9 mouse cellular contexts compared by ENCODE assay signal in genomic region chr11:97743423-97743822, GRCm38 (mm10). TPM values are rescaled to one million over a fixed set of nuclear protein-coding genes. Genes with fewer than 3 reads are reported as not detected.
DNase-seq lines count a peak whose midpoint lies in the region; ATAC-seq lines count a peak whose summit lies in the region.
"Had no signal": no experiment of that assay in that cellular context is flagged by ENCODE, and none has a peak within 500 bp of the region (broad histone marks: within the 10 kb centered on the region; RNA-seq: fewer than 3 reads in every experiment).

No protein-coding gene starts in this region.

- peak overlapping the region; percentile 84; the same call in 1 of the 2 replicates for H3K27ac ChIP-seq in lung, embryonic 16.5 days (ENCODE audit: low read length)
- peak overlapping the region; percentile 84; the same call in 1 of the 2 replicates for H3K27ac ChIP-seq in embryonic facial prominence, embryonic 15.5 days (replicated peaks)
- H3K27ac ChIP-seq in limb, embryonic 12.5 days = peak overlapping the region; percentile 94; the same call in 1 of the 2 replicates
- H3K27ac ChIP-seq in stomach, embryonic 14.5 days (ENCODE audit: low read length) = peak overlapping the region; percentile 81; the same call in 1 of the 2 replicates

- 10% methylated on average over 9 of the region's 9 CpGs for WGBS in lung, embryonic 16.5 days
- WGBS in embryonic facial prominence, embryonic 15.5 days = 25% methylated on average over 9 of the region's 9 CpGs
- WGBS in limb, embryonic 12.5 days = 40% methylated on average over 9 of the region's 9 CpGs
- 20% methylated on average over 9 of the region's 9 CpGs for WGBS in stomach, embryonic 14.5 days

- DNase-seq in lung, postnatal 36 days = no peak
- DNase-seq in gastrocnemius, adult 18-20 months (ENCODE audit: low spot score) = no peak
- DNase-seq in adrenal gland, postnatal 36 days = no peak

- H3K4me2 ChIP-seq in lung, embryonic 16.5 days (ENCODE audit: low read depth, low read length) = peak overlapping the region; percentile 80
- peak overlapping the region; percentile 61 for H3K4me2 ChIP-seq in embryonic facial prominence, embryonic 15.5 days (replicated peaks)
- peak overlapping the region; percentile 85 for H3K4me2 ChIP-seq in limb, embryonic 12.5 days
- peak overlapping the region; percentile 89 for H3K4me2 ChIP-seq in stomach, embryonic 14.5 days (replicated peaks; ENCODE audit: low read depth, low read length)

- peak overlapping the region; percentile 78 for H3K9ac ChIP-seq in lung, embryonic 16.5 days (ENCODE audit: low read length)
- peak overlapping the region; percentile 81 for H3K9ac ChIP-seq in embryonic facial prominence, embryonic 15.5 days
- peak overlapping the region; percentile 82 for H3K9ac ChIP-seq in limb, embryonic 12.5 days (replicated peaks)
- H3K9ac ChIP-seq in stomach, embryonic 14.5 days (replicated peaks; ENCODE audit: low read depth, low read length) = peak overlapping the region; percentile 72; the same call in 1 of the 2 replicates

- H3K27me3 ChIP-seq in lung, embryonic 16.5 days (ENCODE audit: control insufficient read depth, insufficient read depth, low read depth, low read length) = no peaks in the 10 kb centered on the region
- no peaks in the 10 kb centered on the region for H3K27me3 ChIP-seq in embryonic facial prominence, embryonic 15.5 days
- no peaks in the 10 kb centered on the region for H3K27me3 ChIP-seq in limb, embryonic 12.5 days
- no peaks in the 10 kb centered on the region for H3K27me3 ChIP-seq in stomach, embryonic 14.5 days (ENCODE audit: control insufficient read depth, insufficient read depth, low read length)

- peak overlapping the region; percentile 86 for H3K4me3 ChIP-seq in lung, embryonic 16.5 days (ENCODE audit: low read length)
- H3K4me3 ChIP-seq in embryonic facial prominence, embryonic 15.5 days (replicated peaks) = peak overlapping the region; percentile 73
- H3K4me3 ChIP-seq in limb, embryonic 12.5 days (replicated peaks) = peak overlapping the region; percentile 83
- H3K4me3 ChIP-seq in stomach, embryonic 14.5 days (ENCODE audit: low read depth, low read length) = peak overlapping the region; percentile 79

- peaks cover 15% of the 10 kb centered on the region for H3K4me1 ChIP-seq in lung, embryonic 16.5 days (replicated peaks; ENCODE audit: control insufficient read depth, insufficient read depth, low read length)
- H3K4me1 ChIP-seq in embryonic facial prominence, embryonic 15.5 days = peaks cover 34% of the 10 kb centered on the region
- peaks cover 18% of the 10 kb centered on the region for H3K4me1 ChIP-seq in limb, embryonic 12.5 days (replicated peaks)
- peaks cover 13% of the 10 kb centered on the region; the same call in 1 of the 2 replicates for H3K4me1 ChIP-seq in stomach, embryonic 14.5 days (ENCODE audit: control insufficient read depth, insufficient read depth, low read length)

- no peaks in the 10 kb centered on the region for H3K9me3 ChIP-seq in lung, embryonic 16.5 days (ENCODE audit: control insufficient read depth, low read length)
- no peaks in the 10 kb centered on the region for H3K9me3 ChIP-seq in embryonic facial prominence, embryonic 15.5 days (replicated peaks)
- 0 out of 2 replicates have a peak, but pooled peaks cover 3% of the 10 kb centered on the region for H3K9me3 ChIP-seq in limb, embryonic 12.5 days
- no peaks in the 10 kb centered on the region for H3K9me3 ChIP-seq in stomach, embryonic 14.5 days (ENCODE audit: control insufficient read depth, low read depth, low read length)

- peaks cover 13% of the 10 kb centered on the region for H3K36me3 ChIP-seq in lung, embryonic 16.5 days (ENCODE audit: control insufficient read depth, insufficient read depth, low read length)
- H3K36me3 ChIP-seq in embryonic facial prominence, embryonic 15.5 days = peaks cover 26% of the 10 kb centered on the region
- peaks cover 28% of the 10 kb centered on the region for H3K36me3 ChIP-seq in limb, embryonic 12.5 days
- peaks cover 13% of the 10 kb centered on the region for H3K36me3 ChIP-seq in stomach, embryonic 14.5 days (ENCODE audit: control insufficient read depth, insufficient read depth, low read length)

- no peak for ATAC-seq in lung, embryonic 16.5 days (ENCODE audit: low read depth)
- ATAC-seq in embryonic facial prominence, embryonic 15.5 days (ENCODE audit: insufficient number of reproducible peaks, low FRiP score, low TSS enrichment, low read depth) = no peak
- ATAC-seq in limb, embryonic 12.5 days (ENCODE audit: insufficient number of reproducible peaks, insufficient read depth, low FRiP score, low TSS enrichment, low read depth) = no peak
- ATAC-seq in stomach, embryonic 14.5 days (ENCODE audit: insufficient number of reproducible peaks, insufficient read depth, low FRiP score, low read depth) = no peak
- ATAC-seq in monocyte, adult 5-6 weeks (replicated peaks; ENCODE audit: insufficient number of reproducible peaks, low FRiP score, low TSS enrichment, poor library complexity, severe bottlenecking) = no peak

RNA-seq across cellular contexts. Expression of gene Pip4k2b, which starts 1.1 kb away (rescaled TPM):
- polyA plus RNA-seq in lung, embryonic 16.5 days (2015; fragmentation: Nextera tagmentation; extraction: Ambion mirVana) = 1.3 and 2.2 TPM in 2 replicates
- 1.7 and 2.0 TPM in 2 replicates for polyA plus RNA-seq in embryonic facial prominence, embryonic 15.5 days (2015; fragmentation: Nextera tagmentation; extraction: Ambion mirVana)
- polyA plus RNA-seq in limb, embryonic 12.5 days (2016; fragmentation: Nextera tagmentation; extraction: Ambion mirVana) = 2.2 and 2.7 TPM in 2 replicates
- polyA plus RNA-seq in stomach, embryonic 14.5 days (2014; fragmentation: Nextera tagmentation; extraction: Ambion mirVana) = 1.9 and 2.5 TPM in 2 replicates
- 10 to 100 TPM; 64.7 TPM for total RNA-seq in gastrocnemius, adult 18-20 months (2021)
- total RNA-seq in adrenal gland, postnatal 36 days (2021) = 10 to 100 TPM; 27.5 to 29.6 TPM
- 22.1 to 35.2 TPM (median 28.7 TPM) in 3 replicates for total RNA-seq in monocyte, adult 5-6 weeks (2017)

RNA-seq across cellular contexts. Expression of gene Cwc25, which starts 22.9 kb away (rescaled TPM):
- polyA plus RNA-seq in lung, embryonic 16.5 days (2015; fragmentation: Nextera tagmentation; extraction: Ambion mirVana) = 16.1 and 18.5 TPM in 2 replicates
- polyA plus RNA-seq in embryonic facial prominence, embryonic 15.5 days (2015; fragmentation: Nextera tagmentation; extraction: Ambion mirVana) = 18.0 and 20.7 TPM in 2 replicates
- 24.6 and 25.6 TPM in 2 replicates for polyA plus RNA-seq in limb, embryonic 12.5 days (2016; fragmentation: Nextera tagmentation; extraction: Ambion mirVana)
- polyA plus RNA-seq in stomach, embryonic 14.5 days (2014; fragmentation: Nextera tagmentation; extraction: Ambion mirVana) = 14.2 and 16.8 TPM in 2 replicates
- total RNA-seq in gastrocnemius, adult 18-20 months (2021) = 1 to 10 TPM; 5.2 to 5.9 TPM
- total RNA-seq in adrenal gland, postnatal 36 days (2021) = 10 to 100 TPM; 20.2 to 26.3 TPM
- 42.0 to 49.3 TPM (median 43.5 TPM) in 3 replicates for total RNA-seq in monocyte, adult 5-6 weeks (2017)

RNA-seq across cellular contexts. Expression of gene 1700001P01Rik, which starts 32.3 kb away (rescaled TPM):
- polyA plus RNA-seq in lung, embryonic 16.5 days (2015; fragmentation: Nextera tagmentation; extraction: Ambion mirVana) = 0.35 TPM in 1 of 2 replicates, not detected in the other
- polyA plus RNA-seq in embryonic facial prominence, embryonic 15.5 days (2015; fragmentation: Nextera tagmentation; extraction: Ambion mirVana) = 0.95 TPM in 1 of 2 replicates, not detected in the other
- 0.37 TPM in 1 of 2 replicates, not detected in the other for polyA plus RNA-seq in limb, embryonic 12.5 days (2016; fragmentation: Nextera tagmentation; extraction: Ambion mirVana)
- polyA plus RNA-seq in stomach, embryonic 14.5 days (2014; fragmentation: Nextera tagmentation; extraction: Ambion mirVana) = 0.43 and 0.59 TPM in 2 replicates
- not detected for total RNA-seq in gastrocnemius, adult 18-20 months (2021)
- total RNA-seq in adrenal gland, postnatal 36 days (2021) = not detected
- total RNA-seq in monocyte, adult 5-6 weeks (2017) = not detected in 3 replicates
- total RNA-seq: common myeloid progenitor, adult 5-6 weeks had no signal

RNA-seq across cellular contexts. Expression of gene Rpl23, which starts 38.8 kb away (rescaled TPM):
- polyA plus RNA-seq in lung, embryonic 16.5 days (2015; fragmentation: Nextera tagmentation; extraction: Ambion mirVana) = 495 and 578 TPM in 2 replicates
- 567 and 575 TPM in 2 replicates for polyA plus RNA-seq in embryonic facial prominence, embryonic 15.5 days (2015; fragmentation: Nextera tagmentation; extraction: Ambion mirVana)
- 513 and 518 TPM in 2 replicates for polyA plus RNA-seq in limb, embryonic 12.5 days (2016; fragmentation: Nextera tagmentation; extraction: Ambion mirVana)
- polyA plus RNA-seq in stomach, embryonic 14.5 days (2014; fragmentation: Nextera tagmentation; extraction: Ambion mirVana) = 774 and 780 TPM in 2 replicates
- 100 to 1,000 TPM; 426 to 450 TPM for total RNA-seq in gastrocnemius, adult 18-20 months (2021)
- 100 to 1,000 TPM; 851 to 921 TPM for total RNA-seq in adrenal gland, postnatal 36 days (2021)
- 1,225 to 1,795 TPM (median 1,736 TPM) in 3 replicates for total RNA-seq in monocyte, adult 5-6 weeks (2017)

RNA-seq across cellular contexts. Expression of gene Psmb3, which starts 40.2 kb away (rescaled TPM):
- 430 and 457 TPM in 2 replicates for polyA plus RNA-seq in lung, embryonic 16.5 days (2015; fragmentation: Nextera tagmentation; extraction: Ambion mirVana)
- polyA plus RNA-seq in embryonic facial prominence, embryonic 15.5 days (2015; fragmentation: Nextera tagmentation; extraction: Ambion mirVana) = 440 and 475 TPM in 2 replicates
- 481 TPM in 2 replicates for polyA plus RNA-seq in limb, embryonic 12.5 days (2016; fragmentation: Nextera tagmentation; extraction: Ambion mirVana)
- polyA plus RNA-seq in stomach, embryonic 14.5 days (2014; fragmentation: Nextera tagmentation; extraction: Ambion mirVana) = 429 and 454 TPM in 2 replicates
- total RNA-seq in gastrocnemius, adult 18-20 months (2021) = 100 to 1,000 TPM; 150 to 167 TPM
- total RNA-seq in adrenal gland, postnatal 36 days (2021) = 100 to 1,000 TPM; 227 to 235 TPM
- total RNA-seq in monocyte, adult 5-6 weeks (2017) = 137 to 160 TPM (median 146 TPM) in 3 replicates
